Mouse (Mus musculus) hindbrain, embryonic 14.5 days (tissue): ENCODE data around the gene Spin1. TPM values are rescaled to one million over a fixed set of nuclear protein-coding genes. Genes with fewer than 3 reads are reported as not detected.
"Not testable (repeated sequence)": the region's sequence is repeated elsewhere in the genome, so short reads cannot be mapped to it uniquely, and the experiment has no call there.

ENCODE experiments used
- ATAC-seq: fragments of 200-750 bp; cut with Nextera tagmentation; 2 replicates; pipeline ENCODE4 v1.8.0; 2017; ENCODE audit warnings: moderate number of reproducible peaks, mild to moderate bottlenecking, moderate TSS enrichment, moderate library complexity; ENCODE audit not compliant: low FRiP score
- DNase-seq: peaks from one replicate; pipeline ENCODE4 v3.0.0-alpha.2; 2015; ENCODE audit warnings: low spot score
- H3K27ac ChIP-seq: fragments of 300-500 bp; sonication (generic); 2 replicates; pipeline ENCODE4 v1.5.1; 2014; ENCODE audit warnings: mild to moderate bottlenecking, moderate library complexity
- H3K27me3 ChIP-seq: fragments of 300-500 bp; sonication (generic); 2 replicates; pipeline ENCODE4 v1.6.1; 2014; ENCODE audit warnings: mild to moderate bottlenecking, low read length, mixed read lengths; ENCODE audit not compliant: control insufficient read depth, insufficient read depth
- H3K36me3 ChIP-seq: fragments of 300-500 bp; sonication (generic); replicated peaks from 2 replicates; pipeline ENCODE4 v1.6.1; 2014; ENCODE audit not compliant: control insufficient read depth, insufficient read depth
- H3K4me1 ChIP-seq: fragments of 300-500 bp; sonication (generic); replicated peaks from 2 replicates; pipeline ENCODE4 v1.6.1; 2014; ENCODE audit warnings: antibody characterized with exemption, low read length, mixed read lengths; ENCODE audit not compliant: control insufficient read depth, insufficient read depth
- H3K4me2 ChIP-seq: fragments of 300-500 bp; sonication (generic); replicated peaks from 2 replicates; pipeline ENCODE4 v1.6.1; 2014; ENCODE audit warnings: mild to moderate bottlenecking, moderate library complexity
- H3K4me3 ChIP-seq: fragments of 300-500 bp; sonication (generic); replicated peaks from 2 replicates; pipeline ENCODE4 v1.5.1; 2014; ENCODE audit warnings: mild to moderate bottlenecking, low read length
- H3K9ac ChIP-seq: fragments of 300-500 bp; sonication (generic); 2 replicates; pipeline ENCODE4 v1.6.1; 2014
- H3K9me3 ChIP-seq: fragments of 300-500 bp; sonication (generic); 2 replicates; pipeline ENCODE4 v1.6.1; 2016; ENCODE audit warnings: low read length; ENCODE audit not compliant: control insufficient read depth
- WGBS: fragments of 180-500 bp; shearing (Covaris S2); extraction: QIAGEN DNeasy Blood & Tissue Kit; methylation state at CpG from one replicate; pipeline ENCODE4 v1.1.7; 2014; 5-methylcytosine and 5-hydroxymethylcytosine counted together
- polyA plus RNA-seq: library from polyadenylated mRNA; unstranded; fragments of >200 nt; fragmentation: Nextera tagmentation; extraction: Ambion mirVana; gene quantifications from 2 replicates; pipeline ENCODE4 v1.2.1, GENCODE M21; 2014

Gene Spin1
- polyA plus RNA-seq, 1 experiment from 2014 or later = 172 TPM

- WGBS = 98% methylated on average over 9 of the region's 9 CpGs
- Histone ChIP-seq H3K27ac (no peak overlapping the region), H3K36me3 (no peaks in the 10 kb centered on the region), H3K4me3 (no peak overlapping the region), H3K4me1 (peaks cover 13% of the 10 kb centered on the region), H3K27me3 (no peaks in the 10 kb centered on the region), H3K9me3 (no peaks in the 10 kb centered on the region; the same call in 1 of the 2 replicates), H3K4me2 (no peak overlapping the region), H3K9ac (no peak overlapping the region)
- DNase-seq (no peak), ATAC-seq (no peak)
Observed at GRCm38 (mm10) chr13:51103861-51104650, 3.4 kb downstream of the Spin1 start.

- Histone ChIP-seq H3K27me3 (no peaks in the 10 kb centered on the region), H3K9me3 (no peaks in the 10 kb centered on the region; the same call in 1 of the 2 replicates), H3K4me1 (peaks cover 8% of the 10 kb centered on the region), H3K27ac (no peak overlapping the region), H3K4me3 (no peak overlapping the region), H3K4me2 (no peak overlapping the region), H3K9ac (no peak overlapping the region), H3K36me3 (no peaks in the 10 kb centered on the region)
- no peak for DNase-seq
- ATAC-seq = no peak
- over 99% methylated on average over 3 of the region's 3 CpGs for whole genome bisulfite sequencing
Observed at GRCm38 (mm10) chr13:51105861-51106655, 5.4 kb downstream of the Spin1 start.

GRCm38 (mm10) chr13:51106816-51107215 is 6.1 kb downstream of the Spin1 start:
- no peak overlapping the region for H3K4me2 ChIP-seq
- H3K9me3 ChIP-seq = no peaks in the 10 kb centered on the region; the same call in 1 of the 2 replicates
- H3K4me3 ChIP-seq = no peak overlapping the region
- ATAC-seq (no peak), DNase-seq (no peak)
- no peaks in the 10 kb centered on the region for H3K27me3 ChIP-seq
- no peak overlapping the region for H3K9ac ChIP-seq
- WGBS = 93% methylated on average over 4 of the region's 4 CpGs
- peaks cover 8% of the 10 kb centered on the region for H3K4me1 ChIP-seq
- no peaks in the 10 kb centered on the region for H3K36me3 ChIP-seq
- H3K27ac ChIP-seq = no peak overlapping the region

GRCm38 (mm10) chr13:51109517-51109916 is 8.8 kb downstream of the Spin1 start:
- no peak overlapping the region for H3K4me3 ChIP-seq
- 93% methylated on average over 2 of the region's 2 CpGs for WGBS
- DNase-seq (no peak), ATAC-seq (no peak)
- no peak overlapping the region for H3K9ac ChIP-seq
- no peaks in the 10 kb centered on the region for H3K4me1 ChIP-seq
- H3K27me3 ChIP-seq = no peaks in the 10 kb centered on the region
- H3K27ac ChIP-seq = no peak overlapping the region
- no peaks in the 10 kb centered on the region; the same call in 1 of the 2 replicates for H3K36me3 ChIP-seq
- H3K4me2 ChIP-seq = no peak overlapping the region
- H3K9me3 ChIP-seq = no peaks in the 10 kb centered on the region; the same call in 1 of the 2 replicates

- DNase-seq, ATAC-seq, H3K4me3 ChIP-seq, H3K9ac ChIP-seq, H3K27ac ChIP-seq, H3K36me3 ChIP-seq, H3K4me2 ChIP-seq, H3K9me3 ChIP-seq, H3K27me3 ChIP-seq: not testable (repeated sequence)
- H3K4me1 ChIP-seq = peaks cover 11% of the 10 kb centered on the region
- 78% methylated on average over 4 of the region's 4 CpGs for WGBS
Observed at GRCm38 (mm10) chr13:51114398-51114797, 13.7 kb downstream of the Spin1 start.

- no peaks in the 10 kb centered on the region; the same call in 1 of the 2 replicates for H3K36me3 ChIP-seq
- no peak overlapping the region for H3K9ac ChIP-seq
- H3K4me2 ChIP-seq = no peak overlapping the region
- ATAC-seq (no peak), DNase-seq (no peak)
- 73% methylated on average over 3 of the region's 3 CpGs for WGBS
- no peak overlapping the region for H3K4me3 ChIP-seq
- no peaks in the 10 kb centered on the region for H3K27me3 ChIP-seq
- H3K9me3 ChIP-seq = no peaks in the 10 kb centered on the region
- H3K27ac ChIP-seq = no peak overlapping the region
- H3K4me1 ChIP-seq = peaks cover 24% of the 10 kb centered on the region
Observed at GRCm38 (mm10) chr13:51115762-51116161, 15.1 kb downstream of the Spin1 start.

- Histone ChIP-seq H3K9ac (no peak overlapping the region), H3K9me3 (no peaks in the 10 kb centered on the region), H3K4me3 (no peak overlapping the region), H3K4me2 (no peak overlapping the region), H3K27ac (0 out of 2 replicates have a peak overlapping the region, but pooled peaks have one; percentile 26), H3K36me3 (no peaks in the 10 kb centered on the region), H3K4me1 (peaks cover 39% of the 10 kb centered on the region), H3K27me3 (no peaks in the 10 kb centered on the region)
- ATAC-seq = no peak
- DNase-seq = no peak
- 5% methylated on average over 4 of the region's 4 CpGs for WGBS
Observed at GRCm38 (mm10) chr13:51120734-51121133, 20.1 kb downstream of the Spin1 start.

- peaks cover 39% of the 10 kb centered on the region for H3K4me1 ChIP-seq
Observed at GRCm38 (mm10) chr13:51121966-51122365, 21.3 kb downstream of the Spin1 start.

GRCm38 (mm10) chr13:51122771-51123170 is 22.1 kb downstream of the Spin1 start:
- Histone ChIP-seq H3K9ac (no peak overlapping the region), H3K4me2 (no peak overlapping the region), H3K4me1 (peaks cover 39% of the 10 kb centered on the region), H3K4me3 (no peak overlapping the region), H3K9me3 (no peaks in the 10 kb centered on the region), H3K27ac (no peak overlapping the region), H3K27me3 (no peaks in the 10 kb centered on the region), H3K36me3 (peaks cover under 1% of the 10 kb centered on the region; the same call in 1 of the 2 replicates)
- DNase-seq = no peak
- 81% methylated on average over 8 of the region's 8 CpGs for WGBS
- no peak for ATAC-seq

More at GRCm38 (mm10) chr13:51121966-51122365, 21.3 kb downstream of the Spin1 start:
- H3K9ac ChIP-seq = no peak overlapping the region
- H3K27me3 ChIP-seq = no peaks in the 10 kb centered on the region
- ATAC-seq = no peak
- DNase-seq = no peak
- WGBS = 20% methylated on average over 1 of the region's 1 CpGs
- H3K36me3 ChIP-seq = no peaks in the 10 kb centered on the region
- no peak overlapping the region for H3K4me3 ChIP-seq
- H3K9me3 ChIP-seq = no peaks in the 10 kb centered on the region
- no peak overlapping the region for H3K4me2 ChIP-seq
- no peak overlapping the region for H3K27ac ChIP-seq
